Mouse (Mus musculus): Measurements from ENCODE around the gene Slc5a5.

- TF ChIP-seq CTCF (IDR thresholded peaks at IDR 0.05) (peak; percentile 97; the same call in 1 of the 2 replicates), POLR2A (IDR thresholded peaks at IDR 0.05; ENCODE audit: insufficient read depth, low read depth, low read length) (no peak), EP300 (IDR thresholded peaks at IDR 0.05; ENCODE audit: insufficient read depth, low read depth, low read length) (peak; percentile 92)
These were observed 22.9 kb downstream of the Slc5a5 start for GRCm38 (mm10) chr8:70869601-70870041.

Measured in heart, adult 2 months (tissue).